Mouse (Mus musculus): ENCODE data around the gene Gm9117.
"Not testable (repeated sequence)": the region's sequence is repeated elsewhere in the genome, so short reads cannot be mapped to it uniquely, and the experiment has no call there.

Gm9117 gene

GRCm38 (mm10) chr3:93943443-93943842 lies at the start of gene Gm9117:
TSS of gene Gm9117 (minus strand) at chr3:93943543.
- not testable (repeated sequence) for DNase-seq (ENCODE audit: low spot score)

- not testable (repeated sequence) for DNase-seq (ENCODE audit: low spot score)
Measured at GRCm38 (mm10) chr3:93968938-93969337, 25.6 kb upstream of the Gm9117 start.

DNA sequence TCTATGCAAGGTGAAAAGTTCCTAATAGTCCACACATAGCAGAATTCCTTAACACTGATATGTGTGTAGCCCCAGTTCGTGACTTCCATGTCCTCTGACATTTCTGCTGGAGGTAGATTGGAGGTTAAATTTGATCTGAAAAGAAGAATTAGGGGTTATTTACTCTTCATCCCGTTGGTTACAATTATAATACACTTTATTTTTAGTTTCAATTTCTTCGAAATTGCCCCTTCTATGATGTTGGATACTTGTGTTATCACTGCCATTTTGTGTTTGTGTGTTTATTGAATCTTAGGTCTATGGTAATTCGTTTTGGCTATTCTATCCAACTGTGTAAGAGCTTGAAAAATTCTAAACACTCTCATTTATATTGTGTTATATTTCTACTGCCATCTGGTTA lies 17.9 kb upstream of the Gm9117 start, which contains the start of gene Tdpoz5:
TSS of gene Tdpoz5 (minus strand) at position 101 of the 400 bp plus-strand sequence.
- not testable (repeated sequence) for DNase-seq (ENCODE audit: low spot score)

GRCm38 (mm10) chr3:93938386-93938785 lies 5.0 kb downstream of the Gm9117 start:
- DNase-seq (ENCODE audit: low spot score): not testable (repeated sequence)
